Mouse (Mus musculus) c-Kit-positive CD71-positive TER-119-negative erythroid progenitor cells, embryonic 14.5 days (primary cell): ENCODE results near the gene Tubg2.
"Not testable (repeated sequence)": the region's sequence is repeated elsewhere in the genome, so short reads cannot be mapped to it uniquely, and the experiment has no call there.

ENCODE experiments used
- DNase-seq: peaks from one replicate; pipeline ENCODE4 v3.0.0-alpha.2; 2013; ENCODE audit warnings: low read depth

Gene Tubg2

DNA sequence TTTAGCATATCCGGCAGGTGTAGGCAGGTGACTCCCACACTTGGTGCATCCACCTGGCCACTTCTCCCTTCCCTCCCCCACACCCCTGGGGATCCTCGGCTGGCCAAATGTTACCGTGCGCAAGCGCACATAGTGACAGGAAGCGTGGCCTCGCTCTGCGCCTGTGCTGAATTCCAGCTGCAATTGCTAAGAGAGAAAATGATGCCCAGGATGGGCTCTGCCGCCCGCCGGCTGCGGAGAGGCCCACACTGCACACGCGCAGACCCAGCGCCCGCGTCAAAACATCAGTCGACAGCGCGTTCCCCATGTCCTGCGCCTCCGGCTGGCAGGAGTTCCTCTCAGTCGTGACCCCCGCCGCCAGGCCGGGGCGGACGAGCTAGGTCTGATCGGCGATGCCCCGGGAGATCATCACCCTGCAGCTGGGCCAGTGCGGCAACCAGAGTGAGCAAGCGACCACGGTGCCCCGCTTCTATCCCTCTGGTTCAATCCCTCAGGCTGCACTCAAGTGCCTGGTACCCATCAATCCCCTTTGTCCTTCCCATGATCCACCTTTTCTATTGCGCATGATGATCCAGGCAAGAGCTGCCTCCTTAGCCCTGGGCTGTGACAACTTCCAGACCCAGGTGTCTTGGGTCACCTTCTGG is at the start of gene Tubg2:
Gene Tubg2 (plus strand): TSS at position 180 of the 644 bp plus-strand sequence.
- DNase-seq = no peak

DNA sequence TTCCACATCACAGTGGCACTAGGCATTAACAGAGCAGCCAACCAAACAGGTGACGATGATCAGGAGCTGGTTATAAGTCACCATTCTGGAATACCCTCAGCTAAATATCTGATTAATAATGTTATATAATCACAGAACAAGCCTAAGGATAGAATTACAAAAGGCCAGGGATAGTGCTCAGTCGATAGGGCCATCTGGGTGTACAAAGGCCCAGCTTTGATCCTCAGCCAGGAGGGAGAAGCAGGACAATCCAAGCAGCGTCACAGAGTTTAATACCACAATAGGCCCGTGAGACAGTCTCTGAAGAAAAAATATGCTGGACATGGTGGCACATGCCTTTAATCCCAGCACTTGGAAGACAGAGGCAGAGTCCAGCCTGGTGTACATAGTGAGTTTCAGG is 46.4 kb upstream of the Tubg2 start:
- DNase-seq = no peak

DNA sequence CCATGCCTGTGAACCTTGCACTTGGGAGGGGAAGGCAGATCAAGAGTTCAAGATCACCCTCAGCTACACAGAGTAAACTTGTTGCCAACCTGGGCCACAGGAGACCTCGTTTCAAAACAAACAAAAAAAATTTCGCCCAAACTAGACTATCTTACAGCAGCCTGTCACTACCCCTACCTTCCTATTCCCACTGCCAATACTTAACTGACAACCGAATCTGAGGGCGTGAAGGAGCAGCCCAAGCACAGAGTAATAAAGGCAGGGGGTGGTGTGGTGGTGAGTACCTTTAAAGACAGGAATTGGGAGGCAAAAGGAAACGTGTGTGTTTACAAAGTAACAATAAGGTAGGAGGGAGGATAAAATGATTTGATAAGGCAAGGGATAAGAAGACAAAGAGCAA is 45.0 kb upstream of the Tubg2 start:
- no peak for DNase-seq

DNA sequence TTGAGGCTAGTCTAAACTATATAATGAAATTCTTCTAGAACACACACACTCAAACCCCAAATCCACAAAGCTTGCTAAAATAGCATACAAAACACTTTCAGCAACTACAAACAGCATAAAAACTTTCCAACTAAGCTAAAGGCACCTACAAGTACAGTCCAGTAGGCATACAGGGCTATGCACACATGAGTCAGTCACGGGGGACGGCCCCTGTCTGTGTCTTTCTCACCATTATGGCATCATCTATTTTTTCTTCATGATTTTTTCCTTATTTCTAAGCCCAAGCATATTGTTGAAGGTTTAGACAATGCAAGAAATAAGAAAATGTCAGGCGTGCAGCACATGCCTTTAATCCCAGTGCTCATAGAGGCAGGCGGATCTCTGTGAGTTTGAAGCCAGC is 44.5 kb upstream of the Tubg2 start:
- DNase-seq = no peak

DNA sequence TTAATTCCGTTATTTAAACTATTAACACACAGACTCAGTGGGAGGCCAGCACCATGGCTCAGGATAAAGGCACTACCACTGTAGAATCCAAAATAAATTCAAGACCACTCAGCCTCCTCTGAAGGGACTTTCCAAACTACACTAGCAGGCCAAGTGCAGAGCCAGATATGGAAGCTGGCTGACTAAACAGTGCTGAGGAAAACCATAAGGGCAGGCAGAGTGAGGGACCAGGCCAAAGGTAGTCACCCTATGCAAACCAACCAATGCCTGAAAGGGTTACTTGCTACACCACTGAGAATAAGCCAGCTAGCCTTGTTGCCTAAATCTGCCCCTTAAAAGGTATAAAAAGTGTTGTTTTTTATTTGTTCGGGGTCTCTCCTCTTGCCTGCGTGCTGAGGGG is 43.5 kb upstream of the Tubg2 start:
- DNase-seq = no peak

DNA sequence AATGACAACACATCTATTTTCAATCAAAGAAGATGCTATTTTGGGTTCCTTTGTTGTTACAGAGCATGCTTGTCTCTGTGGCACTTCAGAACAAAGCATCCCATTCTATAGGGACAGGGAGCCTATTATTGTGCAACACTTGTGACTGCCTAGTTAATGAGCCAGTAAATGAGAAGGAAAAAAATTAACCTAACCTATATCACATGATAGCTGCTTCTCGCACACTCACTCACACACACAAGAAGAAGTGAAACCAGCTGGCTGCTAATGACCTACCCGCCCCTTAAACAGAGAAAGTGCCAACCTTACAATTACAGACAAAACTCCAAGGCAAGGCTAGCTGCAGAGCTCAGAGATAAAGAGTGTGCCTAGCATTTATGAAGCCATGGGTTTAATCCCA is 40.1 kb upstream of the Tubg2 start:
- no peak for DNase-seq

DNA sequence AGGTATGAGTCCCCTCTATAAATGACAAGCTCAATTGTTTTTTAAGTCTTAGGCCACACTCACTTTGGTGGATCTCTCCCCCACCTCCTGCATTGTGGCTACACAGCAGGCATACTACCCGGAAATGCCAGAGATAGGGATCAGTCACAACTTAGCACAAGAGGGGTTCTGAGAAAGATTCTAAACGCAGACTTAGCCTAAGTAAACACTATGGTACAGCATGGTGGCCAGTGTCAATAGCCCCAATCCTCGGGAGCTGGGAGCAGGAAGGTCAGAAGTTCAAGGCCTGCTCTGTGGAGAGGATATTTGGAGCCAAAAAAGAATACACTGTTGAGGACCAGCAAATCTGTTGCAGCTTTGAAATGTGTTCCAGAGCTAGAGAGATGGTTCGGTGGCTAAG is 37.6 kb upstream of the Tubg2 start:
- DNase-seq = no peak

DNA sequence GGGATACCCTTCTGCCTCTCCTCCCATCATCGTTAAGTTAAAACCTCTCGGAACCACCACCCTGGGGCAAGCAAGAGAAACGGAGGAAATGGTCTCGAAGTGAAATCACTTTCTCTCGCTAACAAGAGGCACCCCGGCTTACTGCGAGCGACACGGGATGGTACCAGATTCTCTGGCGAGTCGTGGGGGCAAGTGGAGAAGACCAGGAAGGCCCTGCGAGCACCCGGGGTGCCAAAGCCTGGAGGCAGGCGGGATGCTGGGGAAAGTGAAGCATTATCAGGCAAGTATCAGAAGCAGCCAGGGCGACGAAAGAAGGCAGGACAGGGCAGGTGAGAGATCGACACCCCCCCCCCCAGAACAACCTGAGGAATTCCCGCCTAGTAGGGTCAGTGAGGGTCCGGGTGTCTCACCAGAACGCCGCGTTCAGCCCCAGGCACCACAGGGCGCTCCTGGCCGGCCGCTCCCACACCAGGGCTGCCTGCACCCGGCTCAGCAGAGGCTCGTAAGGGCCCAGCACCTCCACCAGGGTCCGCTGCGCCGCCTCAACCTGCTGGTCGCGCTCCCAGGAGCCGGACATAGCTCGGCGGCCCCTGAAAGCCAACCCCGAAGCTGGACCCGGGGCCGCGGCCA is 36.5 kb upstream of the Tubg2 start:
- peak; percentile 24 for DNase-seq

DNA sequence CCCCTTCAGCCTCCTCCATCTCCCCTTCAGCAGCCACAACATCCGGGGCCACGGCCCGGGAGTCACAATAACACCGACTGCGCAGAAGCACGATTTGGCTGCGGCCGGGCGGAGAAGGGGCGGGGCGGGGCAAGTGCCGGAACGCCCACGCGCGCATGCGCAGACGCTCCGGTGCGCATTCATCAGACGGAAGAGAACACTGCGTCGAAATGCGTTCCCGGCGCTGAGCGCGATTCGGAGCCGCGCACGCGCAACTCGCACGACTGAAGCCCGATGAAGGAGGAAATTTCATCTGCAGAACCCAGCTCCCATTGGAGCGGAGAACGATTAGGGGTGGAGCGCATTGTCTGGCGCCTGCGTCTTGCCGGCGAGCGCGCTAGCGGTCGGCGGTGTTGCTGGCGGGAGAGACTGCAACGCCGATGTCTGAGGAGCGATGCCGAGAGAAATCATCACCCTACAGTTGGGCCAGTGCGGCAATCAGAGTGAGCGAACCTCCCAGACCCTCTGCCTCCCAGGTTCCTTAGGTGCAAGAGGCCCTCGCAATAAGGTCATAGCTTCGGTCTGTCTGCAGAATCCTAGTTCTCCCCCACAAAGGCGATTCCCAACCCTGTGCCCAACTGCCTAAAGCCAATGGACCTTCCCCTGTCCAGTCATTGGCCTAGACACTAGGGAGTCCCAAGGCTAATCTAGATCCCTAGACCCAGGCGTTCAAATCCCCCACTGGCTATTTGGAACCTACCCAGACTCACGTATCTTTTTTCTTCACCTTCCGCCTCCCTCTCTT is 35.8 kb upstream of the Tubg2 start, which contains the start of the genes Retreg3 and Tubg1:
Gene Retreg3 (minus strand): TSS at position 133 of the 784 bp plus-strand sequence.
Gene Tubg1 (plus strand): TSS at position 178 of the 784 bp plus-strand sequence.
- peak; percentile 98 for DNase-seq

DNA sequence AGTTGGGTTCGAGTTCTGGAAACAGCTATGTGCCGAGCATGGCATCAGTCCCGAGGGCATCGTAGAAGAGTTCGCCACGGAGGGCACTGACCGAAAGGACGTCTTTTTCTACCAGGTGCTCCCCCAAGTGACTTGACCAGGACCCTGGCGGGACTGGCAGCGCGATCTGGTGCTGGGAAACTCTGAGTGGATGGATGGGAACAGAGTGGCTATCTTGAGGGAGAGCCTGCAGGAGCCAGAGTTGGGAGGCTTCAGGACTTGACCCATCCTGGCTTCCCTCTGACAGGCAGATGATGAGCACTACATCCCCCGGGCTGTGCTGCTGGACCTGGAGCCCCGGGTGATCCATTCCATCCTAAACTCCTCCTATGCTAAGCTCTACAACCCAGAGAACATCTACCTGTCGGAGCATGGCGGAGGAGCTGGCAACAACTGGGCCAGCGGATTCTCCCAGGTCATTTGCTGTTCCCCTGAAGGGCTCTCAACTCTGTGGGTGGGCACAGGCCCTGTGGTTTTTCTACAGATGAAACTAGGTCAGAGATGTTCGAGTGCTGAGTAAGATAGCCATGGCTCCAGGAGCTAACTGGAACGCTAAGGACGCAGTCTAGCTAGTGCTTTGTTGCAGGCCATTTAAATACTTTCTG is 35.0 kb upstream of the Tubg2 start:
- DNase-seq = no peak

DNA sequence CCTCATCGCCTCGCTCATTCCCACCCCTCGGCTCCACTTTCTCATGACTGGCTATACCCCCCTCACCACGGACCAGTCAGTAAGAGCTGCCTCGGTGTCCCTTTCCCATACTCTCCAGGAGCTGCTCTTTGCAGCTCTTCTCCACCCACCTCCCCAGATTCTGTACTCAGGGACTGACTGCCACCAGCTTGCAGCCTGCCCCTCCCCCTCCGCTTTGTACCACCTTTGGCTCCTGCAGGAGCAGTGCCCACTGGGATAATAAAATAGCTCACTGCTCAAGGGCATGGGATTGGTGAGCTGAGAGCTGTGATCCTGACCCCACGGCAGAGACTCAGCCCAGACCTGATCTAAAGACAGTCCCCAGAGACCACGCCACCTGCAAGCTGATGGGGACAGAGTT is 31.2 kb upstream of the Tubg2 start:
- not testable (repeated sequence) for DNase-seq

DNA sequence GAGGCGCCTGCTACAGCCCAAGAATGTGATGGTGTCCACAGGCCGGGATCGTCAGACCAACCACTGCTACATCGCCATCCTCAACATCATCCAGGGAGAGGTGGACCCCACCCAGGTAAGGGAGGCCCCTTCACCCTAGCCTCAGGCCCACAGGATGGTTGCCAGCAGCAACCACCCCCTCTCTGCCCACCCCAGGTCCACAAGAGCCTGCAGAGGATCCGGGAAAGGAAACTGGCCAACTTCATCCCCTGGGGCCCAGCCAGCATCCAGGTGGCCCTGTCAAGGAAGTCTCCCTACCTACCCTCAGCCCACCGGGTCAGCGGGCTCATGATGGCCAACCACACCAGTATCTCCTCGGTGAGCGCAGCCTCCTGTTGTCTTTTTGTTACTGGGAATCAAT is 30.7 kb upstream of the Tubg2 start:
- not testable (repeated sequence) for DNase-seq

DNA sequence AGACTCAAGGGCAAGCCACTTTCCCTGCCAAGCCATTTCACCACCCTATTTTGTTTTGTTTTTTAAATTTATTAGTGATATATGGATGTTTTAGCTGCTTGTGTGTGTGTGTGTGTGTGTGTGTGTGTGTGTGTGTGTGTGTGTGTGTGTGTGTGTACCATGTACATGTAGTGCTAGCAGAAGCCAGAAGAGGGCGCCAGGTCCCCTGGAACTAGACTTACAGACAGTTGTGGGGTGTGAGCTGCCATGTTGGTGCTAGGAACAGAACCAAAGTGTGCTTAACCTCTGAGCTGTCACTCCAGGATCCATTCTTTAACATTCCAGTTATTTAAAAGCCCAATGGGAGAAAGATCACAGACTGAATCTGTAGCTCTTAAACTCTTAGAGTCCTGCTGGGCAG is 28.6 kb upstream of the Tubg2 start:
- no peak for DNase-seq

DNA sequence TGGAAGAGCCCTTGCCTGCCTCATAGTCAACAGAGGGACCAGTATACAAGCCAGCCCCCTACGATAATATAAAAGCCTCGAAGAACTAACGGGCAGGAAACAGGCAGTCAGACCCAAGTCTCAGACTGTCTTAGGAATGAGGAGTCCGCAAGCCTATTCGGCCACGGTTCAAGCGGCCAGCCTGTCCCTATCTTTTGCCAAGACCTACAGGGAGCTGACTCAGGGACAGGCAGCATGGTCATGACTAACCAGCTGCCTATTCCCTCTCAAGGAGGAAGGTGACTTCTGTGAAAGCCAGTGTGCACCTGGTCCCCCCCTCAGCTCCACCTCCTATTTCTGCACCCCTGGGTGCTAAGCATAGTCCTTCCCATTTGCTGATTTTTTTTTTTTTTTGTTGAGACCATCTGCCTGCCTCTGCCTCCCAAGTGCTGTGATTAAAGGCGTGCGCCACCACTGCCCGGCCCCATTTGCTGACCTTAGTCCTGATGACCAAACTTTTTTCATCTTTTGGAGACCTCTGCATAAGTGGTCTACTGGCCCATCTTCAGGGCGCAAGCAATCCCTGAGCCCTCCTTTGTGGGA is 26.6 kb upstream of the Tubg2 start:
- no peak for DNase-seq

DNA sequence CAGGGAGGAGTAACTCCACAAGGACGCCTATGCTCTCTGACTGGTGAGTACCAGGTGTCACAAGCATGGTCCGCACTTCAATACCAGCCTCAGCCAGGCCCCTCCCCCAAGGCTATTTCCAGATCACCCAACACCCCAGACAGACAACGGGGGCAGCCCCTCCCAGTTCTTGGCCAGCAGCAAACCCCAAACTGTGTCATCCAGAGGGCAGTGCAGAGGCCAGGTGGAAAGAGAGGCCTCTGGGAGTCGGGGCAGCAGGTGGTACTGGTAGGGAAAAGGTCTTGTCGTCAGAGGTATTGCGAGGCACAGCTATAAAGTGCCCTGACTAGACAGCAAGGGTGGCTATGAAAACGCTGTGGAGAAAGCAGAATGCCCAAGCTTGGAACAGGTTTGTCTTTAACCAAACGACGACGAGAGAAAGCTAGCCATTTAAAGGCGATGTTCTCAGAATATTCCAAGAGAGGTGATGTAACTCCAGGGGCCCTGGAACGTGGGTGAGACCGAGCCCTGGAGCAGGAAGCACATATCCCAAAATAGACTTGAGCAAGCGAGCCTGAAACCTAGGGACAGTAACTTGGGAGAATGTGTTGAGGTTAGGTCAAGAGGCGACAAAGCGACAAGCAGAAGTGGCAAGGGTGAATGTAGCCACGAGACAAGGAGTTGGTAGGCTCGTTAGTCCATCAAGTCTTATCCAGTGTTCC is 25.5 kb upstream of the Tubg2 start:
- DNase-seq = no peak

DNA sequence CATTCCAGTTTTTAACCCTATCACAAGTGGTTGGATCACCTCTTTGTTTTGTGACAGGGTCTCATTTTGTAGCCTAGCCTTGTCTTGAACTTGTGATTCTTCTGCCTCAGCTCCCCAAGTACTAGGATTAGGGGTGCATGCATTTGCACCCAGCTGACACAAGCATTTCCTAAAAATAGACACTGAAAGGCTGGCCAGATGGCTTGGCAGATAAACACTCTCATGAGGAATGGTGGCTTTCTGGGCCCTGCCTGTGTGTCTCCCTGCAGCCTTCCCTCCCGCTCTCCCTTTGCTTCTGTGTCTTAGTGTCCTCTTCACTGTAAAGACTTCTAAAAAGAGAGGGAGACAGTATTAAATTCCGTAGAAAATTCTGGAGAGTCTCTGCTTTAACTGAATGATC is 24.5 kb upstream of the Tubg2 start:
- peak; percentile 44 for DNase-seq

DNA sequence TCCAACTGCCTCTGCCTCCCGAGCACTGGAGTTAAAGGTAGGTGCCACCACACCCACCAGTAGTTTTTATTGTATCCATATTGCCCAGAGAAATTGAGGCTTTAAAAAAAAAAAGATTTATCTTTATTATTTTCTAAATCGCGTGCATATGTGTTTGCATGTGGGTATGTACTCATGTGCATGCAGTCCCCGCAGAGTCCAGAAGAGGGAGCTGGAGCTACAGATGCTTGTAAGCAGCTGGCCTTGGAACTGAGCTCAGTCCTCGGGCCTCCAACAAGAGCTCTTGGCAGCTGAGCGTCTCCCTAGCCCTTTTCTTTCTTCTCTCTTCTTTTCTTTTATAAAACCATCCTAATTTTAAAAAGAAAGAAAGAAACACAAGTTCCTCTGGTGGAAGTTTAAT is 24.0 kb upstream of the Tubg2 start:
- DNase-seq = peak; percentile 40

DNA sequence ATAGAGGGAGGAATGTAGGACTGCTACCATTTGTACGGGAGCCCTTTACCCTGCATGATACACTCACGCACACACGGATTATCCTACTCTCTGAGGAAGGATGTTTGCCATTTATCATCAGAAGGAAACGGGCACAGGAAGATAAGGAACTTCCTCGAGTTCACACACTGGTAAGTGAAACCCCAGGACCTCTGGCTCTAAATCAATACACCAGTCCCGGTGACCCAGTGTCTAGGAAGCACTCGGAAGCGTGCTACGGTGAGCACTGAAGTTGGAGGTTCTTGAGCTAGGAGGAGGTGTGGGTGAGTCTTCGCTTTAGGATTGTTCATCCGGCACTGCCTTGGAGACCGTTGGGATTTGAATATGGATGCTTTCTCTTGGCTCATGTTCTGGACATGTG is 22.7 kb upstream of the Tubg2 start:
- DNase-seq = no peak

DNA sequence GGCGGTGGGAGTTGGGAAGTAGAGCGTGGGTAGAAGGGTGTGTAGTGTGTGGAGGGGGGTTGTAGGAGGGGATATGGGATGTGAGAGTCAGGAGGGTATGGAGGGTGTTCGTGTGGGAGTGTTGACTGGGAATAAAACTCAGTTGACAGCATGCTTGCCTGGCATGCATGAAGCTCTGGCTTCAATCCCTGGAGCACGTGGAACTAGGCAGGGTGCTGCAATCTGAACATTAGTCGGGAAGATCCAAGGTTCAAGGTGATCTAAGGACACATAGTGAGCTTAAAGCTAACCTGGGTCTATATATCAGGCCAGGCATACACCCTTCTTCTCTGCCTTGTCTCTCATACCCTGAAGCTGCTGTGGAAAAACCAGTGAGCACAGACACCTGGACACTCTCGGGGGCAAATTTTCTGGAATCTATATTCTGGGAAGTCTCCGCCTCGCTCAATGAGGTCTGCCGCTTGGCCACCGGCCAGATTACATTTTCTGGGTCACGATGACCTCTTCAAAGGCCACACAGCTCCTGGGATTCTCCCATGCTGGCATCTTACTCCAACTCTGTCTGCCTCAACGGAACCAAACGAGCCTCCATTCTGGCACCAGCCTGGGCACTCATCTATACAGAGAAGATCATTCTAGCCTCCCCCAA is 21.4 kb upstream of the Tubg2 start:
- no peak for DNase-seq

DNA sequence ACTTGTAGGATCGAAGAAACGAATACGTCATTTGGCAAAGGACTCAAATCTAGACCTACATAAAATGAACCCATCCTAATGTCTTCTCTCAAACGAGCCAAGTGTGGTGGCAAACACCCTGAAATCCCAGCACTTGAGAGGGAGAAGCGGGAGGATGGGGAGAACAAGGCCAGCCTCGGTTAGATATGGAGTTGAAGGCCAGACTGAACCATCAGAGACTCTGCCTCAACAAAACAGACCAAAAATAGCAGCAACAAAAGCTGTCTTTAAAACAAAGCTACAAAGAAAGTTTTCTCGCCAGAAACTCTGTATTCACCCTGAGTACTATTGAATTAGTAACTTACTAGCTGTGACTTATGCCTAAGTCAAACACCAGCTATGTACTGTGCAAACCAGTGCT is 18.7 kb upstream of the Tubg2 start:
- DNase-seq = no peak

DNA sequence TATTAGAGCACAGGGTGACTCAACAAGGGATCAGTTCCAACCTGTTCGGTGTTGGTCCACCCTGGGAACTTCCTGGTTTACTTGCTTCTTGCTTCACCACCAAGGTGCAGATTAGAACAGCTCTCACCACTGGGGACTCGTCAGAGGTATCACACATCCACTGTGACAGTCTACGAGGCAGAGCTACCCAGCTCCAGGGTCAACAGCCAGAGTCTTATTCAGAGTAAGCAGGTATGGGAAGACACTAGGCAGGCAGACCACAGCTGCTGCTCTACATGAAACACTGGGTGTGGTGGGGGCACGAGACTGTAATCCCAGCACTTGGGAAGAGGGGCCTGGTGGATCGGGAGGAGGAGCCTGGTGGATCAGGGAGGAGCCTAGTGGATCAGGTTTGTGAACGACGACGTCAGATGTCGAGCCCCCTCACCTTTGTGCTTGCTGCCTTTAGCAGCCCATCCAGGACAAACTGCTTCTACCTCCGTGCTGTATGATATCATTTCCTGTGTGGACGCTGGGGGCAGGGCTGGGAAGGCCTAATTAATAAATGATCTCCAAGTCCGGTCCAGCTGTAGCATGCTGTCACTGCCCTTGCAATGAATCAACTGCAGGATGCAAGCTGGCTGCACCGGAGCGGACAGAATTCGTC is 17.0 kb upstream of the Tubg2 start:
- no peak for DNase-seq
